In genomic region chr6:71911686-71912450, GRCm38 (mm10) we compare ENCODE assay signal across 12 mouse cellular contexts. TPM values are rescaled to one million over a fixed set of nuclear protein-coding genes. Genes with fewer than 3 reads are reported as not detected.
A peak's percentile ranks its signal among the peaks of the same experiment; 100 is the strongest.
DNase-seq lines count a peak whose midpoint lies in the region; ATAC-seq and TF ChIP-seq lines count a peak whose summit lies in the region.
"Had no signal": no experiment of that assay in that cellular context is flagged by ENCODE, and none has a peak within 500 bp of the region (broad histone marks: within the 10 kb centered on the region; RNA-seq: fewer than 3 reads in every experiment).

No protein-coding gene starts in this region.

- H3K27ac ChIP-seq in heart, embryonic 12.5 days (ENCODE audit: poor library complexity, severe bottlenecking) = peak overlapping the region; percentile 79
- H3K27ac ChIP-seq in liver, embryonic 14.5 days = no peak overlapping the region
- H3K27ac ChIP-seq: embryonic facial prominence, embryonic 15.5 days; forebrain, embryonic 13.5 days; lung, embryonic 15.5 days; midbrain, embryonic 10.5 days had no signal

- peak; percentile 25 for DNase-seq in heart, adult 8-10 months (ENCODE audit: low spot score)
- no peak for DNase-seq in heart, postnatal 25 days (ENCODE audit: low spot score)
- peak in 2 of 3 experiments; percentile 20 to 33 for DNase-seq in liver, embryonic 14.5 days (ENCODE audit: low read depth in 3 of 3, low spot score in 3 of 3)
- no peak for DNase-seq in frontal cortex, adult 2 months (ENCODE audit: extremely low spot score in 1 of 2, low spot score in 1 of 2)
- no peak for DNase-seq in gastrocnemius, adult 18-20 months (ENCODE audit: low spot score)
- DNase-seq in gastrocnemius, adult 8-10 months (ENCODE audit: low spot score in 2 of 2) = no peak
- DNase-seq: cerebellum, adult 11-12 months had no signal

- peak overlapping the region; percentile 25 for H3K4me2 ChIP-seq in heart, embryonic 12.5 days
- H3K4me2 ChIP-seq in liver, embryonic 14.5 days (ENCODE audit: low read depth) = peak overlapping the region; percentile 28
- H3K4me2 ChIP-seq: embryonic facial prominence, embryonic 15.5 days; forebrain, embryonic 13.5 days; lung, embryonic 15.5 days had no signal

- no peak for TF ChIP-seq CTCF in liver, embryonic 14.5 days (IDR thresholded peaks at IDR 0.05; ENCODE audit: low read depth)

- H3K36me3 ChIP-seq in heart, embryonic 12.5 days = peaks cover 31% of the 10 kb centered on the region
- H3K36me3 ChIP-seq in liver, embryonic 14.5 days (replicated peaks; ENCODE audit: control insufficient read depth, insufficient read depth, low read depth) = peaks cover 11% of the 10 kb centered on the region

- no peak overlapping the region for H3K4me3 ChIP-seq in heart, embryonic 12.5 days
- no peak overlapping the region for H3K4me3 ChIP-seq in liver, embryonic 14.5 days (ENCODE audit: insufficient read depth in 1 of 2, low read depth in 2 of 2, low read length in 2 of 2)
- H3K4me3 ChIP-seq: embryonic facial prominence, embryonic 15.5 days; forebrain, embryonic 13.5 days; lung, embryonic 15.5 days; midbrain, embryonic 10.5 days had no signal

- H3K9ac ChIP-seq in heart, embryonic 12.5 days = no peak overlapping the region
- no peak overlapping the region for H3K9ac ChIP-seq in liver, embryonic 14.5 days (replicated peaks)
- H3K9ac ChIP-seq: embryonic facial prominence, embryonic 15.5 days; forebrain, embryonic 13.5 days; lung, embryonic 15.5 days had no signal

- no peaks in the 10 kb centered on the region for H3K27me3 ChIP-seq in heart, embryonic 12.5 days (replicated peaks)
- no peaks in the 10 kb centered on the region for H3K27me3 ChIP-seq in liver, embryonic 14.5 days (ENCODE audit: control insufficient read depth, insufficient read depth, low read length)
- H3K27me3 ChIP-seq: embryonic facial prominence, embryonic 15.5 days; forebrain, embryonic 13.5 days; lung, embryonic 15.5 days had no signal

- ATAC-seq in heart, embryonic 12.5 days (ENCODE audit: insufficient number of reproducible peaks, low FRiP score) = no peak
- peak; percentile 44 for ATAC-seq in liver, embryonic 14.5 days (ENCODE audit: insufficient read depth)
- ATAC-seq: forebrain, embryonic 13.5 days had no signal

- TF ChIP-seq EP300 in liver, embryonic 14.5 days (IDR thresholded peaks at IDR 0.05; ENCODE audit: low read depth) = no peak

- H3K4me1 ChIP-seq in heart, embryonic 12.5 days (replicated peaks) = peaks cover 32% of the 10 kb centered on the region
- H3K4me1 ChIP-seq in liver, embryonic 14.5 days (replicated peaks; ENCODE audit: control insufficient read depth in 2 of 2, insufficient read depth in 2 of 2, low read length in 1 of 2) = peaks cover 15 to 29% of the 10 kb centered on the region in 2 experiments

- H3K9me3 ChIP-seq in heart, embryonic 12.5 days (replicated peaks) = no peaks in the 10 kb centered on the region
- H3K9me3 ChIP-seq in liver, embryonic 14.5 days (ENCODE audit: control insufficient read depth, low read length) = no peaks in the 10 kb centered on the region
- H3K9me3 ChIP-seq: embryonic facial prominence, embryonic 15.5 days; forebrain, embryonic 13.5 days; lung, embryonic 15.5 days; midbrain, embryonic 10.5 days had no signal

- intact Hi-C loops in heart, postnatal 25 days (cut with DNase I) = no loop called here

- 38% methylated on average over 5 of the region's 5 CpGs for WGBS in heart, embryonic 12.5 days
- 43% methylated on average over 5 of the region's 5 CpGs for WGBS in liver, embryonic 14.5 days (ENCODE audit: insufficient replicate concordance)

RNA-seq across cellular contexts. Expression of gene Polr1a, which starts 3.0 kb away (rescaled TPM):
- 10 to 100 TPM; 47.4 to 54.6 (median 49.7) TPM for total RNA-seq in heart, adult 8-10 months (2022)
- total RNA-seq in heart, postnatal 25 days (2021) = 10 to 100 TPM; 41.9 TPM
- 30.6 and 36.0 TPM in 2 replicates for polyA plus RNA-seq in heart, embryonic 12.5 days (2016; fragmentation: Nextera tagmentation; extraction: Ambion mirVana)
- polyA plus RNA-seq in liver, embryonic 14.5 days (2012; rRNA removed) = 6.3 and 9.4 TPM in 2 replicates
- 10.6 and 13.1 TPM in 2 replicates for polyA plus RNA-seq in liver, embryonic 14.5 days (2014; fragmentation: Nextera tagmentation; extraction: Ambion mirVana)
- 15.8 and 18.0 TPM in 2 replicates for polyA plus RNA-seq in frontal cortex, adult 2 months (2012; rRNA removed)
- total RNA-seq in gastrocnemius, adult 18-20 months (2021) = 10 to 100 TPM; 35.9 to 36.4 TPM
- 10 to 100 TPM; 29.0 to 37.6 (median 35.8) TPM for total RNA-seq in gastrocnemius, adult 8-10 months (2022)

RNA-seq across cellular contexts. Expression of gene Ptcd3, which starts 3.3 kb away (rescaled TPM):
- 100 to 1,000 TPM; 127 to 157 (median 131) TPM for total RNA-seq in heart, adult 8-10 months (2022)
- 100 to 1,000 TPM; 128 to 129 TPM for total RNA-seq in heart, postnatal 25 days (2021)
- polyA plus RNA-seq in heart, embryonic 12.5 days (2016; fragmentation: Nextera tagmentation; extraction: Ambion mirVana) = 115 and 116 TPM in 2 replicates
- polyA plus RNA-seq in liver, embryonic 14.5 days (2012; rRNA removed) = 20.1 and 29.4 TPM in 2 replicates
- 55.6 and 61.3 TPM in 2 replicates for polyA plus RNA-seq in liver, embryonic 14.5 days (2014; fragmentation: Nextera tagmentation; extraction: Ambion mirVana)
- polyA plus RNA-seq in frontal cortex, adult 2 months (2012; rRNA removed) = 52.4 and 54.8 TPM in 2 replicates
- total RNA-seq in gastrocnemius, adult 18-20 months (2021) = 10 to 100 TPM; 61.9 to 66.2 TPM
- 10 to 100 TPM; 54.4 to 58.1 (median 55.9) TPM for total RNA-seq in gastrocnemius, adult 8-10 months (2022)

Comparison
In these comparisons a context has a peak if more than half of its experiments do, and no peak if none do; other contexts are left out.
1. DNase-seq: peak in heart, adult 8-10 months (single experiment) and liver, embryonic 14.5 days (2 of 3); none in heart, postnatal 25 days (single experiment), frontal cortex, adult 2 months (0 of 2), gastrocnemius, adult 18-20 months (single experiment) and gastrocnemius, adult 8-10 months (0 of 2).